Mouse (Mus musculus) retina, postnatal 1 day (tissue): Measurements from ENCODE around the gene Fndc11.

Experiments used
- DNase-seq: peaks from one replicate; pipeline ENCODE4 v3.0.0-alpha.2; 2012

The Fndc11 gene

DNA sequence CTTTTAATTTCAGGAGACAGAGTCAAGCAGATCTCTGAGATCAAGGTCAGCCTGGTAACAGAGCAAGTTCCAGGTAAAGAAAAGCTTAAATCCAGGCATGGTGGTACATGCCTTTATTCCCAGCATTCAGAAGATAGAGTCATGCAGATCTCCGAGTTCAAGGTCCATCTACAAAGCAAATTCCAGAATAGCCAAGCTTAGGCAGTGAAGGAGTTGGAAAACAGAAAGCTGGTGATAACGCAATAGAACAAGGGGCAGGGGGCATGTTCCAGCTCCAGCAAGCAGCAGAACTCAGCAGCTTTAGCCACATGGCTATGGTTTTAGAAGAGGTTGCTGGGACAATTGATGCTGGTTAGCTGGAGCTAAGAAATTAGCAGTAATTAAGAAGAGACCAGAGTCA lies 5.2 kb downstream of the Fndc11 start:
- no peak for DNase-seq

- DNase-seq, result no peak
Measured at GRCm38 (mm10) chr2:181227122-181227521, 7.3 kb downstream of the Fndc11 start.

DNA sequence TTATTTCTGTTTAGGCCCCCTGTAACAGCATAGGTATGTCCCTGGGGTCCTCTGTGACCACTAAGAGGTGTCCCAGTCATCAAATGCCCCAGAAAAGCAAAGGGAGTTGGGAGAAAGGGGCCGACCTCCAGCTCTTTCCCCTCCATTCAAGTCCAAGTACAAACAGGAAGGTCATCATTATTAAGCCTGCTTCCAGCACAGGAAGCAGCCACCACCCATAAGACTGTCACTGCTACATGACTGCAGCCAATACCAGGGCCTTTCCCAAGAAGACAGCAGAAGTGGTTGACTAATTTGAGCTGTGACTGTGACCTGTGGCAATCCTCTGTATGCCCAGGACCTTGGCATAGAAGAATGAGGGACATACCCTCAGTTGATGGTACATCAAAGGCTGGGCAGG lies 8.5 kb downstream of the Fndc11 start:
- no peak for DNase-seq

- no peak for DNase-seq
Measured at GRCm38 (mm10) chr2:181231171-181231570, 11.4 kb downstream of the Fndc11 start.

- DNase-seq, result no peak
Measured at GRCm38 (mm10) chr2:181233443-181233842, 13.6 kb downstream of the Fndc11 start.

DNA sequence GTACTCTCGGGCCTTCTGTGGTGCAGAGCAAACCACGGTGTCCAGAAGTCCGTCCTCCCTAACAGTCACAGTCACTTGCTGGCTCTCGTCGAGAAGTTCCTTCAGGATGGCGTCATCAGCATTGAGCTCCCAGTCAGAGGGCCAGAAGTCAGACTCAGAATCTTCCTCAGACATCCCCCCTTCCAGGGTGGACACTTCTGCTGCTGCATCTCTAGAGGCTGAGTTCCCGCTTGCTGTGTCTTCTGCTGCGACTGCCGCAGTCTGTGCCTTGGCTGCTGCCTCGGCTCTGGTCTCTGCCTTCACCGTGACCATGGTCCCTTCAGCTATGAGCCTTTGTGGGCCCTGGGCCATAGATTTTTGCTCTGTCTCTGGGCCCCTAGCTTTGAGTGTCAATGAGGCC lies 14.9 kb downstream of the Fndc11 start:
- DNase-seq, result no peak

DNA sequence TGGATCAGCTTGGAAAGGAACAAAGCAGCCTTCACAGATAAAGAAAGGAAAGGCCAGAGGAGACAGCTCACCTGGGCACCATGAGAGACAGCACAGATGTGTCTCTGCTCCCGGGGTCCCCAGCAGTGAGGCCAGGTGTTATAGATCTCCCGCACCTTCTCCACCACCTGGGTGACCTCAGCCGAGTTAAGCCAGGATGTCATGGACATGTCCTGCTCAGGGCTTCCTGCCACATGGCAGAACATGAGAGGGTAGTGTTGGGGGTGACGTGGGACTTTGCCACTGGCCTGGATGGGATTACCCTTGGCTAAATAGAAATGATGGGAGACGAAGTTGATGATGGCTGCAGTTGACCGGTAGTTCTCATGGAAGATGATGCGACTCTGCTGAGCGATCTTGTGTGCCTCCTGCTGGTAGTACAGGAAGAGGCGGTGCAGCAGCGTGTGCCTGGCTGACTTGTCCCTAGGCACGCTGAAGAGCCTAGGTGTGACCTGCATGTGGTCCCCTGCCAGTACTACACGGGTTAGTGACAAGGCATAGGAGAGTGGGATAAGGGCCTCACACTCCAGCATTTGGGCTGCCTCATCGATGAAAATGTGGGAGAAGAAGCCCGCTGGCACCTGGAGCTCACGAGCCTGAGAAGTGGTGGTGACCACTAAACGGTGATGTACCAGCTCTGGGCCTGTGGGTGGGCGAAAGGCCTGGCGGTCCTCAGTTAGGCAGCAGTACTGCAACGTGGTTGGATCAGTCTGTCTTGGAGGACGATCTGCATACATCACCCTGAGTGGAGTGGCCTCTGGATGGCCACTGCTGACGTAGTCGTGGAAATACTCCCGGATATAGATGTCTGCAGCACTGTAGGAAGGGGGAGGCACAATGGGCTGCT lies 16.1 kb downstream of the Fndc11 start:
- DNase-seq, result no peak

- DNase-seq, result no peak
Measured at GRCm38 (mm10) chr2:181237251-181238014, 17.6 kb downstream of the Fndc11 start.

GRCm38 (mm10) chr2:181238091-181238610 lies 18.3 kb downstream of the Fndc11 start:
- DNase-seq, result no peak

- no peak for DNase-seq
Measured at GRCm38 (mm10) chr2:181238861-181239260, 19.0 kb downstream of the Fndc11 start.

GRCm38 (mm10) chr2:181239261-181239660 lies 19.4 kb downstream of the Fndc11 start:
- no peak for DNase-seq

- no peak for DNase-seq
Measured at GRCm38 (mm10) chr2:181240806-181241440, 21.1 kb downstream of the Fndc11 start.

DNA sequence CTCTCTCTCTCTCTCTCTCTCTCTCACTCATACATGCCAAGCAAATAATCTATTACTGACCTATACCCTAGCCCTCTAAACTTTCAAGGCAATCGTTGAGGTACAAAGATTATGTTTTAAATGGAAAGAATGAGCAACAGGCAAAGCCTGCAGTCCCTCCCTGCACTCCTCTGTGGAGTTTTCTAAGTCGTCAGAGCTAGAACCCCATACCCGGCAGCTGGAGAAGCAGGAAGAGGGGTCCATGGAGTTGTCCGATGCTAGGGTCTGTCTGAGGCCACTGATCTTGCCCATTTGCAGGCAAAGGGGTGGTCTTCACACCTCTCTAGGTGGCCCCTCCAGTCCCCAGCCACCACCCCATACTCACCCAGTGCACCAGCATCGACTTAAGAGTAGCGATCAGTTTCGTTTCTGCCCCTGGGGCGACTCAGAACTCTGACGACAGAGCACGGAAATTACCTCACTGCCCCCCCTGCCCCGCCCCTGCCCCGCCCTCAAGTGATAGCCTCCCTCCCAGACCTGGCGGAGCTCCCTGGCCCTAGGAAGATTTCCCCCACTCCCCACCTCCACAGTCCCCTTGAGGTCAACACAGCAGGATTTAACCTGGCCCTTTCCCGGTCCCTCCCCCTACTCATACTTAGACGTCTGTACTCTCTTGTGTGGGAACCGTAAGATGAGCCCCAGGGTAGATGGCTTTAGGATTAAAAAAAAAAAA lies 21.9 kb downstream of the Fndc11 start, which contains the start of gene Helz2:
Helz2 (minus strand) TSS at position 426 of the 712 bp plus-strand sequence.
- peak; percentile 22 for DNase-seq

DNA sequence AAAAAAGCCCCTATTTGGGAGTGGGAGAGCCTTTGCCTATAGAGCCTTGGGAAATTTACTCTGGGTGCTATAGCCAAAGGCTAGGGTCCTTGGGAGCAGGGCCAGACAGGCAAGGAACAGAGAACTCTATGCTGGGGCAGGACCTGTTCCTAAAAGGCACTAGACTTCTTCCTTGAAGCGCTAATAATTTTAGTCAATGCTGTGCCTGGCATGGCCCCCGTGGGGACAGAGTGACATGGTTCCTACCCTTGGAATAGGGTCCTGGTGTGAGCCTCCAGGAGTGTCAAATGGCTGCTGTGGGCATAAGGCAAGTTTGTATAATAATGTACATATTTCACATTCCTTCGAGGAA lies 22.5 kb downstream of the Fndc11 start:
- no peak for DNase-seq

DNA sequence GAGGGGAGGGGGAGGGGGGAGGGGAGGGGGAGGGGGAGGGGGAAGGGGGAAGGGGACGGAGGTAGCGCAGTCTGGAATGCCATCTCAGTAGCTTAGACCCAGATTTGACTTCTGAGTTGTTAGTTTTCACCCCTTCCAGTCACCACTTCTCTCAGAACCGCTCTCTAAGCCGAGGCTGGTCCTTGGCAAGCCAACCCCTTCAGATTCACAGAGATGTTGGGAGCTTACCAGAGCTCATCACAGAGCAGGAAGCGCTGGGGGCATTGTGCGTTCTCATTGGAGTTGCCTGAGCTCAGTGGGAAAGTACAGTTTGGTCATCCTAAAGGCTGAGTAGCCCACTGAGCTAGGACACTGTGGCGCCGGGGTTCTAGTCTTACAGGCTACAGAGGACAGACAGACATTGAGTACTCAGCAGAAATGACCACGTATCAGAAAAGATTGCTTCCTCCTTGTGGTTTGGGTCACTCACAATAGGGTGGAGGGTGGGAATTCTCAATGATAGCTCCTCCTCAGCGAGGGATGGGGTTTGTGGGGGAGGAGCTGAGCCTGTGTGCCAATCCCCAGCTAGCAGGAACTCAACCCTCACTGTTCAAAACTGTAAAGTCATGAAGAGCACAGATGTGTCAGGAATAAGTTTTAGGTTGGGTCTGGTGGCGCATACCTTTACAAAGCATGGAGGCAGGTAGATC lies 24.0 kb downstream of the Fndc11 start:
- DNase-seq, result no peak

- DNase-seq, result no peak
Measured at GRCm38 (mm10) chr2:181245031-181245430, 25.2 kb downstream of the Fndc11 start.

DNA sequence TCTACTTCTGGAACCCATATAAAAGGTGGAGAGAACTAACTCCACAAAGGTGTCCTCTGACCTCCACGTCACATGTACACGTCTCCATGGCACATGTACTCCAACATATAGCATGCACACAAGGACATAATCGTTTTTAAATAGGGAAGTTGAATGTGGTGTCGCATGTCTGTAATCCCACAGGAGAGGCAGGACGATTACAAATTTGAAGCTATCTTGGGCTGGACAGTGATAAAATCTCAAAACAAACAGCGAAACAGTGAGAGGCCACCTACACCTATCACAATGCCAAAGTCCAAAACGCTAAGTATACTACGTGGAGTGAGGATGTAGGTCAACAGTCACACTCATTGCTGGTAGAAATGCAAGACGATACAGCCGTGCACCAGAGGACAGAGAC lies 29.4 kb downstream of the Fndc11 start:
- no peak for DNase-seq

DNA sequence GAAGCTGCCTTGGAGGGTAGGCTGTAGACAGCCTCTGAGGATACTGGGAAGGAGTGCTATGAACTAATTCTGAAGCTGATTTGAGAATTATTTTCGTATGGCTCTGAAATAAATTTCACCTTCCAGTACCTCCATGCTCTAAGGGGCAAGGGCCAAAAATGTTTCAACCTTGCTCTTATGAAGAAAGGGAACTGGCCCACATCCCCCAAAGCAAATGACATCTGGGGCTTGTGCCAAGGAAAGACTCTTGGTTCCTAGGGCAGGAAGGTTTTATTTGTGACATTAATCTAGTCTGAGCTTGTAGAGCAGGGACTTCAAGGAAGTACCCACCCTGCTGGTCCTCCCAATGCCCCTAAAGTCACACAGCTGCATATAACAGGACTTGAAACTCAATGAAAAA lies 32.0 kb downstream of the Fndc11 start:
- DNase-seq, result no peak

DNA sequence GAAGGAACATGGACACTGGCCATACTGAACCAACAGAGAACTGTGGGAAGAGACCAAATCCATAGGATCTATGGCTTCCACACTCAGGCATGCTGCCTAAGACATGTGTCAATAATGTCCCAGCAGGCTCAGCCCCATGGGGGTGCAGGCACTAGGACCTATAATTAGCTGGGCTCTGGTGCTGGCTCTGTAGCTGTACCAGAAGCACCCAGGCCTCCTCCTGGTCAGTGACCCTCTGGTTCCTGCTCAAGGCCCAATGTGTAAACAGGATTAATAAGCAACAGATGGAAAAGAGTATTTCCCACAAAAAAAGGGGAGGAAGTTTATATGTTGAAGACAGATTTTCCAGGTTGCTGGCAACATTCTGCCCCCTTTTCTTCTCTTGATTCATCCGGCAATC lies 33.4 kb downstream of the Fndc11 start:
- no peak for DNase-seq

DNA sequence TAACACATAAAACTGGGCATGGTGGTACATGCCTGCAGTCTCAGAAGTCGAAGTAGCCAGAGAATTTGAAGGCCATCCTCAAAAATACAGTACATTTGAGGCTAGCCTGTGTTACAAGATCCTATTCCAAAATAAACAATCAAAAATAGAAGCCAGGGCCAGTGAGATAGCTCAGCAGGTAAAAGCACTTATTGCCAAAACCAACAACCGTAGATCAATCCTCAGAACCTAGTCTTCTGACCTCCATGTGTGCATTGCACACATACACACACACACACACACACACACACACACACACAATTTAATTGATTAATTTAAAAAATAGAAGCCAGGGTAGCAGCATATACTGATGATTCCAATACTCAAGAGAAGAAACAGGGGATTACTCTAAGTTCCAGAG lies 47.0 kb downstream of the Fndc11 start:
- no peak for DNase-seq

- DNase-seq, result no peak
Measured at GRCm38 (mm10) chr2:181272092-181272491, 52.3 kb downstream of the Fndc11 start.
